Mouse (Mus musculus) CH12.LX (cell line): ENCODE data around the gene Fam219a.

Source experiments
- CTCF ChIP-seq, 2 experiments: IDR thresholded peaks in 1 of 2; conservative IDR thresholded peaks in 1 of 2; 2 replicates each; pipeline ENCODE4 v1.5.1; 2011 to 2012; ENCODE audit warnings: low read depth in 2 of 2, low read length in 2 of 2, improper control_type of control experiment in 1 of 2, inconsistent platforms in 1 of 2, mild to moderate bottlenecking in 1 of 2, moderate library complexity in 1 of 2
- ELF1 ChIP-seq: IDR thresholded peaks from 2 replicates; pipeline ENCODE4 v1.6.1; 2014; ENCODE audit warnings: low read depth, mild to moderate bottlenecking, inconsistent platforms, low read length, improper control_type of control experiment
- ETS1 ChIP-seq: conservative IDR thresholded peaks from 2 replicates; pipeline ENCODE4 v1.6.1; 2012; ENCODE audit warnings: low read depth, mild to moderate bottlenecking, inconsistent platforms, low read length, improper control_type of control experiment, moderate library complexity
- HCFC1 ChIP-seq: IDR thresholded peaks from 2 replicates; pipeline ENCODE4 v1.6.1; 2012; ENCODE audit warnings: low read depth, mild to moderate bottlenecking, inconsistent platforms, low read length, improper control_type of control experiment
- JUND ChIP-seq: conservative IDR thresholded peaks from 2 replicates; pipeline ENCODE4 v1.6.1; 2011; ENCODE audit warnings: low read depth, low read length, improper control_type of control experiment
- MAX ChIP-seq: IDR thresholded peaks from 2 replicates; pipeline ENCODE4 v1.6.1; 2011; ENCODE audit warnings: low read length, improper control_type of control experiment
- NRF1 ChIP-seq: IDR thresholded peaks from 2 replicates; pipeline ENCODE4 v1.6.1; 2014; ENCODE audit warnings: low read depth, mild to moderate bottlenecking, inconsistent platforms, low read length, improper control_type of control experiment, moderate library complexity
- POLR2A ChIP-seq: IDR thresholded peaks from 2 replicates; pipeline ENCODE4 v1.6.1; 2011; ENCODE audit warnings: low read depth, mild to moderate bottlenecking, improper control_type of control experiment, low read length
- RAD21 ChIP-seq: IDR thresholded peaks from 2 replicates; pipeline ENCODE4 v1.6.1; 2011; ENCODE audit warnings: low read depth, mild to moderate bottlenecking, low read length, improper control_type of control experiment, moderate library complexity
- RCOR1 ChIP-seq: conservative IDR thresholded peaks from 2 replicates; pipeline ENCODE4 v1.6.1; 2012; ENCODE audit warnings: low read depth, mild to moderate bottlenecking, inconsistent platforms, low read length, improper control_type of control experiment
- ZNF384 ChIP-seq: IDR thresholded peaks from 2 replicates; pipeline ENCODE4 v1.6.1; 2012; ENCODE audit warnings: low read depth, low read length, improper control_type of control experiment, inconsistent platforms

GRCm38 (mm10) chr4:41606784-41607183 is 37.4 kb upstream of the Fam219a start:
- no peak for TF ChIP-seq CTCF (conservative IDR thresholded peaks at IDR 0.05 in 1 of 2, IDR thresholded peaks at IDR 0.05 in 1 of 2; ENCODE audit: low read depth in 2 of 2, low read length in 2 of 2)
- TF ChIP-seq JUND, result no peak
- no peak for TF ChIP-seq RCOR1
- no peak for TF ChIP-seq MAX
- no peak for TF ChIP-seq HCFC1
- TF ChIP-seq POLR2A, result no peak
- no peak for TF ChIP-seq ETS1
- TF ChIP-seq ZNF384, result no peak
- TF ChIP-seq NRF1, result no peak
- no peak for TF ChIP-seq RAD21
- TF ChIP-seq ELF1, result no peak
